Mouse (Mus musculus) cortical plate, adult 2 months (tissue): ENCODE results near the gene Kank1.

Experiments used
- CTCF ChIP-seq: fragments of 200-500 bp; IDR thresholded peaks from 2 replicates; pipeline ENCODE4 v1.5.1; 2011; ENCODE audit warnings: mild to moderate bottlenecking, control low read depth, low read length; ENCODE audit not compliant: insufficient read depth; ENCODE audit errors: extremely low read depth
- POLR2A ChIP-seq: fragments of 200-500 bp; IDR thresholded peaks from 2 replicates; pipeline ENCODE4 v1.6.1; 2011; ENCODE audit warnings: mild to moderate bottlenecking, low read length, control low read depth; ENCODE audit not compliant: insufficient read depth; ENCODE audit errors: extremely low read depth

GRCm38 (mm10) chr19:25445054-25445453 lies 208.3 kb downstream of the Kank1 start:
- TF ChIP-seq CTCF (peak; percentile 89), POLR2A (no peak)
